Mouse (Mus musculus): Measurements from ENCODE around the gene Fam180a. TPM values are rescaled to one million over a fixed set of nuclear protein-coding genes. Genes with fewer than 3 reads are reported as not detected.

Gene Fam180a
- total and polyA plus RNA-seq, 3 experiments: not detected

- Histone ChIP-seq H3K27me3 (replicated peaks) (no peaks in the 10 kb centered on the region), H3K4me2 (ENCODE audit: insufficient read depth, low read depth, poor library complexity, severe bottlenecking) (no peak overlapping the region), H3K79me2 (replicated peaks; ENCODE audit: control insufficient read depth, extremely low read depth, insufficient read depth, poor library complexity, severe bottlenecking) (no peaks in the 10 kb centered on the region), H3K36me3 (replicated peaks in 1 of 2; ENCODE audit: control insufficient read depth in 1 of 2, insufficient read depth in 1 of 2, low read length in 1 of 2) (peaks cover 16 to 36% of the 10 kb centered on the region in 2 experiments), H3K27ac (ENCODE audit: insufficient read depth, low read depth) (no peak overlapping the region), H3K9ac (ENCODE audit: insufficient read depth, low read depth) (no peak overlapping the region), H3K4me3 (replicated peaks in 1 of 3; ENCODE audit: low read depth in 2 of 3, low read length in 2 of 3, poor library complexity in 1 of 3) (no peak overlapping the region), H3K4me1 (ENCODE audit: control insufficient read depth in 1 of 2, insufficient read depth in 2 of 2) (no peaks in the 10 kb centered on the region), H3K9me3 (replicated peaks; ENCODE audit: low read length) (no peaks in the 10 kb centered on the region)
- in situ Hi-C loops (cut with MboI; ENCODE audit: low pct_ligation_motif_present, low pct_unique_long_range_greater_than_20kb, low sequenced_read_pairs) (no loop called here), dilution Hi-C loops (cut with MboI; ENCODE audit: extremely low pct_ligation_motif_present, extremely low pct_unique_long_range_greater_than_20kb, low sequenced_read_pairs) (no loop called here)
- no peak for TF ChIP-seq ETS1 (conservative IDR thresholded peaks at IDR 0.05; ENCODE audit: low read depth, low read length)
- no peak for TF ChIP-seq E2F4 (IDR thresholded peaks at IDR 0.05; ENCODE audit: insufficient replicate concordance, low read depth, low read length)
- TF ChIP-seq NELFE (IDR thresholded peaks at IDR 0.05; ENCODE audit: low read depth, low read length): no peak
- TF ChIP-seq JUN (IDR thresholded peaks at IDR 0.05; ENCODE audit: insufficient read depth, low read depth, low read length): no peak
- no peak for TF ChIP-seq CHD1 (IDR thresholded peaks at IDR 0.05; ENCODE audit: low read depth, low read length)
- TF ChIP-seq PAX5 (IDR thresholded peaks at IDR 0.05; ENCODE audit: low read length): no peak
- TF ChIP-seq MAX (IDR thresholded peaks at IDR 0.05; ENCODE audit: low read length): no peak
- no peak for DNase-seq (ENCODE audit: extremely low read depth)
Observed at GRCm38 (mm10) chr6:35265580-35266278, 60.2 kb downstream of the Fam180a start.

Other genes with a start within 250 kb of the Fam180a start
- gene Cnot4, start 192.4 kb downstream of the Fam180a start, total RNA-seq (2012; rRNA removed): 6.0 and 7.7 TPM in 2 replicates
- 7.5 and 8.7 TPM in 2 replicates for gene Cnot4, start 192.4 kb downstream of the Fam180a start, total RNA-seq (2014; rRNA removed)
- 15.7 and 25.1 TPM in 2 replicates for gene Cnot4, start 192.4 kb downstream of the Fam180a start, polyA plus RNA-seq (2012; ENCODE audit: insufficient read length, low read depth)
- 82.0 and 93.0 TPM in 2 replicates for gene Nup205, start 148.7 kb downstream of the Fam180a start, total RNA-seq (2012; rRNA removed)
- gene Nup205, start 148.7 kb downstream of the Fam180a start, total RNA-seq (2014; rRNA removed): 108 and 114 TPM in 2 replicates
- gene Nup205, start 148.7 kb downstream of the Fam180a start, polyA plus RNA-seq (2012; ENCODE audit: insufficient read length, low read depth): 103 and 121 TPM in 2 replicates
- gene Slc13a4, start 18.0 kb downstream of the Fam180a start, total RNA-seq (2012; rRNA removed): not detected in 2 replicates
- gene Slc13a4, start 18.0 kb downstream of the Fam180a start, total RNA-seq (2014; rRNA removed): not detected in 2 replicates
- not detected in 2 replicates for gene Slc13a4, start 18.0 kb downstream of the Fam180a start, polyA plus RNA-seq (2012; ENCODE audit: insufficient read length, low read depth)
- 57.8 and 59.7 TPM in 2 replicates for gene Mtpn, start 213.7 kb upstream of the Fam180a start, total RNA-seq (2012; rRNA removed)
- gene Mtpn, start 213.7 kb upstream of the Fam180a start, total RNA-seq (2014; rRNA removed): 121 and 132 TPM in 2 replicates
- gene Mtpn, start 213.7 kb upstream of the Fam180a start, polyA plus RNA-seq (2012; ENCODE audit: insufficient read length, low read depth): 107 and 119 TPM in 2 replicates